Comparison of ENCODE assay signal across 27 mouse cellular contexts in genomic region chr9:9208205-9208604, GRCm38 (mm10). TPM values are rescaled to one million over a fixed set of nuclear protein-coding genes. Genes with fewer than 3 reads are reported as not detected.
"Had no signal": no experiment of that assay in that cellular context is flagged by ENCODE, and none has a peak within 500 bp of the region (broad histone marks: within the 10 kb centered on the region; RNA-seq: fewer than 3 reads in every experiment).

No protein-coding gene starts in this region.

- ATAC-seq: forebrain, postnatal 0 days; hindbrain, postnatal 0 days had no signal

- H3K27me3 ChIP-seq: heart, embryonic 13.5 days; heart, embryonic 15.5 days; hindbrain, embryonic 13.5 days; hindbrain, embryonic 15.5 days; kidney, embryonic 15.5 days; limb, embryonic 12.5 days; liver, embryonic 13.5 days; liver, embryonic 15.5 days had no signal

- H3K36me3 ChIP-seq: heart, embryonic 10.5 days; heart, embryonic 13.5 days; heart, embryonic 15.5 days; hindbrain, embryonic 13.5 days; hindbrain, embryonic 15.5 days; kidney, embryonic 15.5 days; limb, embryonic 10.5 days; limb, embryonic 12.5 days; liver, embryonic 13.5 days; liver, embryonic 15.5 days had no signal

- H3K4me1 ChIP-seq: heart, embryonic 10.5 days; heart, embryonic 13.5 days; heart, embryonic 15.5 days; hindbrain, embryonic 13.5 days; hindbrain, embryonic 15.5 days; kidney, embryonic 15.5 days; limb, embryonic 10.5 days; limb, embryonic 12.5 days; liver, embryonic 15.5 days had no signal

- DNase-seq: forebrain, postnatal 0 days; gastrocnemius, adult 2 months; gastrocnemius, postnatal 10 days; gastrocnemius, postnatal 25 days; heart, adult 18-20 months; heart, postnatal 14 days; heart, postnatal 36 days; kidney, adult 2 months; kidney, adult 9 months; kidney, postnatal 14 days; kidney, postnatal 36 days; liver, embryonic 13.5 days had no signal

- H3K9ac ChIP-seq: forebrain, postnatal 0 days; heart, embryonic 13.5 days; heart, embryonic 15.5 days; hindbrain, embryonic 13.5 days; hindbrain, embryonic 15.5 days; kidney, embryonic 15.5 days; limb, embryonic 12.5 days; liver, embryonic 13.5 days; liver, embryonic 15.5 days had no signal

- H3K4me2 ChIP-seq: heart, embryonic 13.5 days; heart, embryonic 15.5 days; hindbrain, embryonic 13.5 days; hindbrain, embryonic 15.5 days; kidney, embryonic 15.5 days; limb, embryonic 12.5 days; liver, embryonic 11.5 days; liver, embryonic 13.5 days; liver, embryonic 15.5 days had no signal

- H3K9me3 ChIP-seq: heart, embryonic 10.5 days; heart, embryonic 13.5 days; heart, embryonic 15.5 days; hindbrain, embryonic 13.5 days; hindbrain, embryonic 15.5 days; kidney, embryonic 15.5 days; limb, embryonic 10.5 days; limb, embryonic 12.5 days; liver, embryonic 13.5 days; liver, embryonic 15.5 days had no signal

- H3K4me3 ChIP-seq: gastrocnemius, adult 2 months; heart, embryonic 10.5 days; heart, embryonic 13.5 days; heart, embryonic 15.5 days; hindbrain, embryonic 13.5 days; hindbrain, embryonic 15.5 days; kidney, embryonic 15.5 days; layer of hippocampus, adult 2 months; left cerebral cortex, adult 2 months; limb, embryonic 10.5 days; limb, embryonic 12.5 days; liver, embryonic 13.5 days; liver, embryonic 15.5 days had no signal

- H3K27ac ChIP-seq: gastrocnemius, adult 2 months; heart, embryonic 10.5 days; heart, embryonic 13.5 days; heart, embryonic 15.5 days; hindbrain, embryonic 13.5 days; hindbrain, embryonic 15.5 days; hindbrain, postnatal 0 days; kidney, embryonic 15.5 days; kidney, postnatal 0 days; layer of hippocampus, adult 2 months; left cerebral cortex, adult 2 months; limb, embryonic 10.5 days; limb, embryonic 12.5 days; liver, embryonic 13.5 days; liver, embryonic 15.5 days had no signal

RNA-seq across cellular contexts. Expression of gene Arhgap42, which starts 30.7 kb away (rescaled TPM):
- total RNA-seq: granulocyte monocyte progenitor cell, adult 5-6 weeks had no signal
